Mouse (Mus musculus): ENCODE measurements around the gene Dmwd. TPM values are rescaled to one million over a fixed set of nuclear protein-coding genes. Genes with fewer than 3 reads are reported as not detected.

The Dmwd gene
- polyA plus RNA-seq, 1 experiment: 116 TPM

GRCm38 (mm10) chr7:19109565-19109964 is 33.5 kb downstream of the Dmwd start:
- H3K4me1 ChIP-seq (ENCODE audit: control insufficient read depth, insufficient read depth, low read length): no peaks in the 10 kb centered on the region
- WGBS: 94% methylated on average over 1 of the region's 1 CpGs
- TF ChIP-seq CTCF (IDR thresholded peaks at IDR 0.05; ENCODE audit: borderline replicate concordance, insufficient read depth, low read depth, low read length) (no peak), POLR2A (IDR thresholded peaks at IDR 0.05; ENCODE audit: borderline replicate concordance, insufficient read depth, low read length) (no peak)
- no peak overlapping the region for H3K27ac ChIP-seq (ENCODE audit: insufficient read depth, low read length)
- H3K27me3 ChIP-seq (ENCODE audit: control insufficient read depth, insufficient read depth, low read length): no peaks in the 10 kb centered on the region
- no peak overlapping the region for H3K4me3 ChIP-seq (replicated peaks; ENCODE audit: insufficient read depth, low read depth, low read length)
- no peak for DNase-seq

- H3K27ac ChIP-seq (ENCODE audit: insufficient read depth, low read length): no peak within 1 kb of the TSS
- H3K4me1 ChIP-seq (ENCODE audit: control insufficient read depth, insufficient read depth, low read length): peaks cover 4% of the 10 kb centered on the region; the same call in 1 of the 2 replicates
- WGBS: 17% methylated on average over 64 of the region's 64 CpGs
- H3K4me3 ChIP-seq (replicated peaks; ENCODE audit: insufficient read depth, low read depth, low read length): no peak within 1 kb of the TSS
- H3K27me3 ChIP-seq (ENCODE audit: control insufficient read depth, insufficient read depth, low read length): no peaks in the 10 kb centered on the region
- TF ChIP-seq POLR2A (IDR thresholded peaks at IDR 0.05; ENCODE audit: borderline replicate concordance, insufficient read depth, low read length) (no peak), CTCF (IDR thresholded peaks at IDR 0.05; ENCODE audit: borderline replicate concordance, insufficient read depth, low read depth, low read length) (no peak)
- DNase-seq: peak; percentile 64 to 67
Observed at GRCm38 (mm10) chr7:19118028-19118771, 42.2 kb downstream of the Dmwd start, which contains the start of gene Gm4969. TSS of gene Gm4969 (minus strand) at chr7:19118368.

- no peaks in the 10 kb centered on the region for H3K27me3 ChIP-seq (ENCODE audit: control insufficient read depth, insufficient read depth, low read length)
- DNase-seq: peak; percentile 30 to 47
- H3K27ac ChIP-seq (ENCODE audit: insufficient read depth, low read length): no peak overlapping the region
- H3K4me3 ChIP-seq (replicated peaks; ENCODE audit: insufficient read depth, low read depth, low read length): no peak overlapping the region
- H3K4me1 ChIP-seq (ENCODE audit: control insufficient read depth, insufficient read depth, low read length): peaks cover 4% of the 10 kb centered on the region; the same call in 1 of the 2 replicates
- no peak for TF ChIP-seq POLR2A (IDR thresholded peaks at IDR 0.05; ENCODE audit: borderline replicate concordance, insufficient read depth, low read length)
- no peak for TF ChIP-seq CTCF (IDR thresholded peaks at IDR 0.05; ENCODE audit: borderline replicate concordance, insufficient read depth, low read depth, low read length)
- 92% methylated on average over 8 of the region's 8 CpGs for whole genome bisulfite sequencing
Observed at GRCm38 (mm10) chr7:19119083-19119482, 43.1 kb downstream of the Dmwd start.

- Histone ChIP-seq H3K4me1 (ENCODE audit: control insufficient read depth, insufficient read depth, low read length) (peaks cover 4% of the 10 kb centered on the region; the same call in 1 of the 2 replicates), H3K4me3 (replicated peaks; ENCODE audit: insufficient read depth, low read depth, low read length) (peak within 1 kb of the TSS; percentile 92), H3K27me3 (ENCODE audit: control insufficient read depth, insufficient read depth, low read length) (no peaks in the 10 kb centered on the region), H3K27ac (ENCODE audit: insufficient read depth, low read length) (no peak within 1 kb of the TSS)
- TF ChIP-seq CTCF (IDR thresholded peaks at IDR 0.05; ENCODE audit: borderline replicate concordance, insufficient read depth, low read depth, low read length) (no peak), POLR2A (IDR thresholded peaks at IDR 0.05; ENCODE audit: borderline replicate concordance, insufficient read depth, low read length) (peak; percentile 92; the same call in 1 of the 2 replicates)
- DNase-seq: peak; percentile 91 to 96
- 2% methylated on average over 34 of the region's 34 CpGs for WGBS
Observed at GRCm38 (mm10) chr7:19119631-19120429, 43.8 kb downstream of the Dmwd start, which contains the start of gene Fbxo46. TSS of gene Fbxo46 (plus strand) at chr7:19119859.

GRCm38 (mm10) chr7:19121686-19122085 is 45.7 kb downstream of the Dmwd start:
- H3K27me3 ChIP-seq (ENCODE audit: control insufficient read depth, insufficient read depth, low read length): no peaks in the 10 kb centered on the region
- H3K4me3 ChIP-seq (replicated peaks; ENCODE audit: insufficient read depth, low read depth, low read length): no peak overlapping the region
- H3K27ac ChIP-seq (ENCODE audit: insufficient read depth, low read length): no peak overlapping the region
- no peak for TF ChIP-seq CTCF (IDR thresholded peaks at IDR 0.05; ENCODE audit: borderline replicate concordance, insufficient read depth, low read depth, low read length)
- TF ChIP-seq POLR2A (IDR thresholded peaks at IDR 0.05; ENCODE audit: borderline replicate concordance, insufficient read depth, low read length): no peak
- H3K4me1 ChIP-seq (ENCODE audit: control insufficient read depth, insufficient read depth, low read length): peaks cover 4% of the 10 kb centered on the region; the same call in 1 of the 2 replicates
- DNase-seq: no peak
- WGBS: 71% methylated on average over 4 of the region's 4 CpGs

GRCm38 (mm10) chr7:19124713-19125112 is 48.7 kb downstream of the Dmwd start:
- Histone ChIP-seq H3K27ac (ENCODE audit: insufficient read depth, low read length) (no peak overlapping the region), H3K4me1 (ENCODE audit: control insufficient read depth, insufficient read depth, low read length) (no peaks in the 10 kb centered on the region), H3K4me3 (replicated peaks; ENCODE audit: insufficient read depth, low read depth, low read length) (no peak overlapping the region), H3K27me3 (ENCODE audit: control insufficient read depth, insufficient read depth, low read length) (no peaks in the 10 kb centered on the region)
- no peak for TF ChIP-seq CTCF (IDR thresholded peaks at IDR 0.05; ENCODE audit: borderline replicate concordance, insufficient read depth, low read depth, low read length)
- TF ChIP-seq POLR2A (IDR thresholded peaks at IDR 0.05; ENCODE audit: borderline replicate concordance, insufficient read depth, low read length): no peak
- WGBS: 44% methylated on average over 6 of the region's 6 CpGs
- no peak for DNase-seq

- WGBS: 69% methylated on average over 5 of the region's 5 CpGs
- no peaks in the 10 kb centered on the region for H3K27me3 ChIP-seq (ENCODE audit: control insufficient read depth, insufficient read depth, low read length)
- TF ChIP-seq CTCF (IDR thresholded peaks at IDR 0.05; ENCODE audit: borderline replicate concordance, insufficient read depth, low read depth, low read length) (no peak), POLR2A (IDR thresholded peaks at IDR 0.05; ENCODE audit: borderline replicate concordance, insufficient read depth, low read length) (no peak)
- no peak overlapping the region for H3K27ac ChIP-seq (ENCODE audit: insufficient read depth, low read length)
- no peak overlapping the region for H3K4me3 ChIP-seq (replicated peaks; ENCODE audit: insufficient read depth, low read depth, low read length)
- no peaks in the 10 kb centered on the region for H3K4me1 ChIP-seq (ENCODE audit: control insufficient read depth, insufficient read depth, low read length)
- DNase-seq: no peak
Observed at GRCm38 (mm10) chr7:19127744-19128143, 51.7 kb downstream of the Dmwd start.

All from cerebellum, adult 2 months (tissue).